Mouse (Mus musculus) intestine, embryonic 14.5 days (tissue): Measurements from ENCODE around the gene Rimkla. TPM values are rescaled to one million over a fixed set of nuclear protein-coding genes. Genes with fewer than 3 reads are reported as not detected.
A peak's percentile ranks its signal among the peaks of the same experiment; 100 is the strongest.

Experiments used
- ATAC-seq: fragments of 200-750 bp; cut with Nextera tagmentation; replicated peaks from 2 replicates; pipeline ENCODE4 v1.8.0; 2017; ENCODE audit warnings: low read depth, moderate number of reproducible peaks, moderate TSS enrichment, moderate library complexity; ENCODE audit not compliant: low FRiP score, low TSS enrichment
- DNase-seq: peaks from one replicate; pipeline ENCODE4 v3.0.0-alpha.2; 2018; ENCODE audit warnings: low spot score
- H3K27ac ChIP-seq: fragments of 300-500 bp; sonication (generic); 2 replicates; pipeline ENCODE4 v1.5.1; 2014; ENCODE audit warnings: low read depth, mild to moderate bottlenecking, control low read depth
- H3K27me3 ChIP-seq: fragments of 300-500 bp; sonication (generic); replicated peaks from 2 replicates; pipeline ENCODE4 v1.6.1; 2014; ENCODE audit warnings: low read length, control low read depth; ENCODE audit not compliant: control insufficient read depth, insufficient read depth
- H3K36me3 ChIP-seq: fragments of 300-500 bp; sonication (generic); 2 replicates; pipeline ENCODE4 v1.6.1; 2014; ENCODE audit warnings: low read length, control low read depth; ENCODE audit not compliant: control insufficient read depth, insufficient read depth
- H3K4me1 ChIP-seq: fragments of 300-500 bp; sonication (generic); replicated peaks from 2 replicates; pipeline ENCODE4 v1.6.1; 2014; ENCODE audit warnings: low read length, control low read depth, mixed read lengths; ENCODE audit not compliant: control insufficient read depth, insufficient read depth
- H3K4me2 ChIP-seq: fragments of 300-500 bp; sonication (generic); 2 replicates; pipeline ENCODE4 v1.6.1; 2014; ENCODE audit warnings: low read length
- H3K4me3 ChIP-seq: fragments of 300-500 bp; sonication (generic); 2 replicates; pipeline ENCODE4 v1.5.1; 2014; ENCODE audit warnings: low read depth, low read length, control low read depth, mixed read lengths
- H3K9ac ChIP-seq: fragments of 300-500 bp; sonication (generic); 2 replicates; pipeline ENCODE4 v1.6.1; 2014; ENCODE audit warnings: mild to moderate bottlenecking, low read length
- H3K9me3 ChIP-seq: fragments of 300-500 bp; sonication (generic); 2 replicates; pipeline ENCODE4 v1.6.1; 2016; ENCODE audit warnings: low read length, control low read depth; ENCODE audit not compliant: control insufficient read depth
- WGBS: fragments of 180-500 bp; shearing (Covaris S2); extraction: QIAGEN DNeasy Blood & Tissue Kit; methylation state at CpG from one replicate; pipeline ENCODE4 v1.1.7; 2014; 5-methylcytosine and 5-hydroxymethylcytosine counted together
- polyA plus RNA-seq: library from polyadenylated mRNA; unstranded; fragments of >200 nt; fragmentation: Nextera tagmentation; extraction: Ambion mirVana; gene quantifications from 2 replicates; pipeline ENCODE4 v1.2.1, GENCODE M21; 2014

Rimkla gene
- polyA plus RNA-seq, 1 experiment from 2014 or later, result 1.0 TPM

DNA sequence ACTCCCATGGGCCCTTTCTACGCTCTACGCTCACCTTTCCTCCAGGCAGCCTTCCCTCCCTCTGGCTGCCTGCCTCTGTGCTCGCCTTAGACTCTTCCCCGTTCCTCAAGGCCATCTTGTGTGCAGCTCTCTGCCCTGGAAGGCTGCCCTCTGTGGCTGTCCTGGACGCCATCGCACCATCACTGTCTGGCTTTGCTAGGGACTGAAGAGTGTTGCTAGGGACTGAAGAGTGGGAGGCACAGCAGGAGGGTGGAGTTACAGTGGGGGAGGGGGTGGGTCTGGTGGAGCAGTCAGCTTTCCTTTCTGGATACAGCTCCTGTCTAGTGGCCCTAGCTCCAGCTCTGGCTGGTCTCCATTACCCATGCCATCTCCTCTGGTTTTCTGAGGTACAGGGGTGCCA is 49.9 kb downstream of the Rimkla start:
- Histone ChIP-seq H3K4me1 (no peaks in the 10 kb centered on the region), H3K27me3 (no peaks in the 10 kb centered on the region), H3K4me3 (no peak overlapping the region), H3K9me3 (no peaks in the 10 kb centered on the region), H3K9ac (no peak overlapping the region), H3K27ac (no peak overlapping the region), H3K36me3 (no peaks in the 10 kb centered on the region), H3K4me2 (no peak overlapping the region)
- 44% methylated on average over 6 of the region's 6 CpGs for WGBS
- no peak for DNase-seq
- no peak for ATAC-seq

DNA sequence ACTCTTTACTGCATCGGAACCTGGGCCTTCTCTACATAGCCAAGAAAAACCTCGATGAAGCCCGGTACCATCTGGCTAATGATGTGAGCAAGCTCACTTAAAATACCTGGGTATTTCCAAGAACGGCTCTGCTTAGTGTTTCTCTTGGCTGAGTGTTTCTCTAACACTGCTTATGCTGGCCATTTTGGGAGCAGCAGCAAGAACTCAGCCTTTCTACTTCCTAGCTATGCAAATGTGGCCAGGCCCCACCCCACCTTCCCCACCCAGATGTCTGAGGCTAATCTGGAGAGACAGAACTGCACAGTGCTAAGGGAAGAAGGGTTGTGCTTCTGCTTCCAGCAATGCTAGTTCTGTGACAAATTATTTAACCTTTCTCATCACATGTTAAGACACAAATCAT is 50.6 kb downstream of the Rimkla start:
- H3K4me3 ChIP-seq, result no peak overlapping the region
- H3K4me1 ChIP-seq, result no peaks in the 10 kb centered on the region
- no peak overlapping the region for H3K9ac ChIP-seq
- no peaks in the 10 kb centered on the region for H3K27me3 ChIP-seq
- H3K9me3 ChIP-seq, result no peaks in the 10 kb centered on the region
- H3K4me2 ChIP-seq, result no peak overlapping the region
- ATAC-seq (no peak), DNase-seq (no peak)
- WGBS, result 90% methylated on average over 4 of the region's 4 CpGs
- H3K27ac ChIP-seq, result no peak overlapping the region
- no peaks in the 10 kb centered on the region for H3K36me3 ChIP-seq

DNA sequence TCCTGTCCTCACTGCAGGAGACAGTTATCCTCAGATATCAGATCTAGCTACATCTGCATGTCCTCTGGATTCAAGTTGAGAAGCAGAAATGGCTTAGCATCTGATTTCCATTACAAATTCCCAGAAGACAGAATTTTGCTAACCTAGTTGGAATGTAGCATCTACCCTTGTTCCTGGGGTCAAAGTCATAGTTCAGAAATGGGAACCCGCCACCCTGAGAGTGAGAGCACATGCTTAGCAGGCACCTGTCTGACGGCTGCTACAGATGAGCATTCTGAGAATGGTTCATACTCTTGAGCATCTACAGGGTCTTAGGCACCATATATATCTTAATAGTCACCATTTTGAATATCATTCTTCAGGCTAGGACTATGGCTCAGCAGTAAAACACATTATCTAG is 54.5 kb downstream of the Rimkla start:
- Histone ChIP-seq H3K4me2 (no peak overlapping the region), H3K4me3 (no peak overlapping the region), H3K9ac (no peak overlapping the region), H3K4me1 (no peaks in the 10 kb centered on the region), H3K9me3 (peaks cover 8% of the 10 kb centered on the region; the same call in 1 of the 2 replicates), H3K36me3 (no peaks in the 10 kb centered on the region), H3K27me3 (no peaks in the 10 kb centered on the region), H3K27ac (no peak overlapping the region)
- DNase-seq, result no peak
- 83% methylated on average over 2 of the region's 2 CpGs for WGBS
- ATAC-seq, result no peak

DNA sequence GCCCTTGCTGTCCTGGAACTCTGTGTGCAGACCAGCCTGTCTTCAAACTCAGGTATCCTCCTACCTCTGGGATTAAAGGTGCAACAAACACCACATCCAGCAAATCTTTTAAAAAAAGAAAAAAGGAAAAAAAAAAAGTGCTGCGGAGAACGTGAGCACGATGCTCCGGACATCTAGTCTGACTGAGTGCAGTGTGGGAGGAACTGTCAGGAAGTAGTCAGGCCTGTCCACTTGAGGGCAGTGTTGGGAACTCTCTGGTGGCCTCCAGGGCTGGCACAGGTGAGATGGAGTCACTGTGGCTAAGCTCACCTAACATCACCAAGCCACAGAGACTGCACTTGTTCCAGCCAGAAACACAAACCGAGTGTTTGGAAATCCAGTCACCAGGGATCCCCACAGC is 61.8 kb downstream of the Rimkla start:
- Histone ChIP-seq H3K4me1 (no peaks in the 10 kb centered on the region; the same call in 1 of the 2 replicates), H3K9me3 (peaks cover 3% of the 10 kb centered on the region; the same call in 1 of the 2 replicates), H3K27me3 (no peaks in the 10 kb centered on the region), H3K36me3 (no peaks in the 10 kb centered on the region), H3K27ac (no peak overlapping the region), H3K4me2 (no peak overlapping the region), H3K9ac (no peak overlapping the region), H3K4me3 (no peak overlapping the region)
- 27% methylated on average over 5 of the region's 5 CpGs for WGBS
- DNase-seq (peak; percentile 56), ATAC-seq (no peak)

DNA sequence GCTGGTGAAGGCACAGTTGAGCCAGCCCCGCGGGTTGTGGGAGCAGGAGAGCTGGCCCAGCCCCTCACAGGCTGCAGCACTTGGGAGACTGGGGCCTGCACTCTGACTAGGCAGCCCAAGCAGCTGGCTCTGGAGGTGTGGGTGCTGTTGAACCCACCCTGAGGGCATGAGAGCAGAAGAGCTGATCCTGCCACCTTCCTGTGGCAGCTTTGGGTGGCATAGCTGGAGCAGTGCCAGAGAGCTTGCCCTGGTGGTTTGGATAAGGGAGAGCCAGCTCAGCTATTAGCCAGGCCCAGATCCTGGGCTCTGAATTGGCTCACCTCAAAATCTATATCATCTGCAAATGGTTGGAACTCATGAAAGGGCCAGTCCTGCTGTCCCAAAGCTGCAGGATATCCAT is 64.7 kb downstream of the Rimkla start:
- Histone ChIP-seq H3K9ac (no peak overlapping the region), H3K9me3 (no peaks in the 10 kb centered on the region), H3K27ac (no peak overlapping the region), H3K4me1 (peaks cover 3% of the 10 kb centered on the region; the same call in 1 of the 2 replicates), H3K36me3 (no peaks in the 10 kb centered on the region), H3K27me3 (no peaks in the 10 kb centered on the region), H3K4me2 (no peak overlapping the region), H3K4me3 (no peak overlapping the region)
- ATAC-seq (no peak), DNase-seq (no peak)
- WGBS, result 55% methylated on average over 2 of the region's 2 CpGs

DNA sequence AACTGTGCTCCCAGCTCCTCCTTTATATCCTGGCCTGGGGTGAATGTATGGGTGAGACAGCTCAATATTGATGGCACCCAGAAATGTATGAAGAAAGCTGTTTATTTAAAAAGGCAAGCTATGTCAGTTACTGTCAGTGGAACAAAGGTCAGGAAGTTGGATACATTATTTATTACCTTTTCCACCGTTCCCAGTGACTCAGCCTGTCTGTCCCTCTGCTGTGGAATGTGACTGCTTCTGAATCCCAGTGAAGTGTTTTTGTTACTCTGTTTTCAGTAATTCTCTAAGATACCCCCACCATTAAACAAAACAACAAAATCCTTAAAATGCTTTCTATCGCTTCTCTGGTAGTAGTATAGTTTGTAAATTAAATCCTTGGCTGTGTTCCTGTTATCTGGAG is 66.8 kb downstream of the Rimkla start:
- ATAC-seq (no peak), DNase-seq (no peak)
- Histone ChIP-seq H3K9me3 (no peaks in the 10 kb centered on the region), H3K4me3 (no peak overlapping the region), H3K4me2 (no peak overlapping the region), H3K27ac (no peak overlapping the region), H3K9ac (no peak overlapping the region), H3K27me3 (no peaks in the 10 kb centered on the region), H3K36me3 (no peaks in the 10 kb centered on the region), H3K4me1 (peaks cover 8% of the 10 kb centered on the region)
- WGBS, result 35% methylated on average over 2 of the region's 2 CpGs

DNA sequence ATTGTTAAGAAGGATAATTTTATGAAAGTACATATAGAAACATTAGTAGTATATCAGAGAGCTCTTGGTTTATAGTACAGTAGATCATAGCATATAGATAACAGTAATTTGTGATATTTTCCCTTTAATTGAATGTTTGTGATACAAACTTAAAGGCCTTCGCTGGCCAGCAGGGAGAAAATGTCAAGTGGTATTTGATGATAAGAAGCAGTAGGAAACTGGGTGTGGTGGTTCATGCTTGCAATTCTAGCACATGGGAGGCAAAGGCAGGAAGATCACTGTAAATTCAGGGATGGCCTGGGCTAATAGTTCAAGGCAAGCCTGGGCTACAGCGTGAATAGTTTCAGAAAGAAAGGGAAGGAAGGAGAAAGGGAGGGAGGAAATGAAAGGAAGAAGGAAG is 67.4 kb downstream of the Rimkla start:
- 82% methylated on average over 2 of the region's 2 CpGs for WGBS
- Histone ChIP-seq H3K9ac (no peak overlapping the region), H3K4me3 (no peak overlapping the region), H3K4me1 (peaks cover 8% of the 10 kb centered on the region), H3K36me3 (no peaks in the 10 kb centered on the region), H3K9me3 (no peaks in the 10 kb centered on the region), H3K27me3 (no peaks in the 10 kb centered on the region), H3K4me2 (no peak overlapping the region), H3K27ac (no peak overlapping the region)
- DNase-seq (no peak), ATAC-seq (no peak)

DNA sequence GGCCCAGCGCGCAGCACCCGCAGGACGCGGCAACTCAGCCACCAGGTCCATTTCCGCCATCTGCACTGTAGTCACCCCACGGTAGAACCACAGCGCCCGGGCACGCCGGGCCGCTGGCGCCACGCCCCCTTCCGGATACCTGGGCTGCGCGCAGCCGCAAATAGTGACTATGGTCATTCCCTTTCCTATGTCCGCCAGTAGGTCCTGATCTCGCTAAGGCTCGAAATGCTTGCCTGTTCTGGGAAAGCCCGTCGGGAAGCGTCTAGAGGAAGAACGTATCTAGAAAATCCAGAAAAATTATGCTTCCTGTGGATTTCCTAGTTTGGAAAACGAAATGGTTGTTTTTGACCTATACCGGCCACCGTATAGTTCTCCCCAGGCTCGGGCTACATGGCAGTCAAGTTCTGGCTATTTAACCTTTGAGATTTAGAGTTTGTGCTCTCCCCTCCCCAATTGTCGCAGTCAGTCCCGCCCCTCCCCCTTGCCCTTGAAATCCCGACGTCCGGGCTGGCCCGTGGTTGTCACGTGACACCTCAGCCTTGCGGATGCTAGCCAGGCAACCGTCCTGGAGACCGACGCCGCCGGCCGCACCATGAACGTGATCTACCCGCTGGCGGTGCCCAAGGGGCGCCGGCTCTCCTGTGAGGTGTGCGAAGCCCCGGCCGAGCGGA is 70.0 kb downstream of the Rimkla start, which contains the start of the genes Ppcs and Zmynd12:
Ppcs (minus strand) TSS at position 127 of the 671 bp plus-strand sequence.
Zmynd12 (plus strand) TSS at position 521 of the 671 bp plus-strand sequence.
- Histone ChIP-seq H3K4me1 (peaks cover 8% of the 10 kb centered on the region), H3K4me2 (peak within 1 kb of the TSS; percentile 68), H3K27ac (peak within 1 kb of the TSS; percentile 86), H3K9ac (peak within 1 kb of the TSS; percentile 62), H3K9me3 (no peaks in the 10 kb centered on the region), H3K27me3 (no peaks in the 10 kb centered on the region), H3K36me3 (no peaks in the 10 kb centered on the region), H3K4me3 (peak within 1 kb of the TSS; percentile 63)
- peak; percentile 93 for DNase-seq
- ATAC-seq, result peak; percentile 97
- under 1% methylated on average over 52 of the region's 52 CpGs for whole genome bisulfite sequencing

DNA sequence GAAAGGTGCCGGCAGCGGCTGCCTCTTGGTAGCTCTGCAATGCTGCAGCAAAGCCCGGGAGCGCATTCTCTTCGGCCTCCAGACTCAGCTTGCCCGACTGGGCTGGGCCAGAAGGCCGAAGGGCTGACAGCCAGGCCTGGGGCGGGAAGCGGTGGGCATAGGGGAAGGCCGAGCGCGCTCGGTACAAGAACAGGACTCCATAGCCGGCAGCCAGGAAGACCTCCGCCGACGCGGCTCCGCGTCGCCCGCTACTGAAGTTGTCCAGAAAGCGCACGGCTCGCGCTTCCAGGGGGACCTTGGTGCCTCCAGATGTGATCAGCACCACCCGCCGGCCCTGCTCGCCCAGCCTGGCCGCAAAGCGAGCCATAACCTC is 70.5 kb downstream of the Rimkla start:
- Histone ChIP-seq H3K4me3 (peak overlapping the region; percentile 63), H3K4me2 (peak overlapping the region; percentile 68), H3K9ac (peak overlapping the region; percentile 62), H3K27me3 (no peaks in the 10 kb centered on the region), H3K36me3 (no peaks in the 10 kb centered on the region), H3K27ac (peak overlapping the region; percentile 86), H3K9me3 (no peaks in the 10 kb centered on the region), H3K4me1 (peaks cover 8% of the 10 kb centered on the region)
- peak; percentile 85 for DNase-seq
- ATAC-seq, result peak; percentile 66; the same call in 1 of the 2 replicates
- WGBS, result 1% methylated on average over 20 of the region's 31 CpGs
